Mouse (Mus musculus) neutrophil, adult 5-6 weeks (primary cell): ENCODE measurements around the gene Hist2h3b. TPM values are rescaled to one million over a fixed set of nuclear protein-coding genes. Genes with fewer than 3 reads are reported as not detected.
"Not testable (repeated sequence)": the region's sequence is repeated elsewhere in the genome, so short reads cannot be mapped to it uniquely, and the experiment has no call there.

Source experiments
- ATAC-seq: fragments of 151-379, 151-347 bp; 2 replicates; pipeline ENCODE4 v1.8.0; 2017; ENCODE audit warnings: mild to moderate bottlenecking, moderate TSS enrichment; ENCODE audit not compliant: insufficient number of reproducible peaks, poor library complexity, low FRiP score, severe bottlenecking; ENCODE audit errors: extremely low read depth
- total RNA-seq: library from RNA; stranded (forward); fragments of 200-1000 nt; gene quantifications from 2 replicates; pipeline ENCODE4 v1.2.3, GENCODE M21; 2017

The Hist2h3b gene
- total RNA-seq, result 18.0 and 33.1 TPM in 2 replicates

DNA sequence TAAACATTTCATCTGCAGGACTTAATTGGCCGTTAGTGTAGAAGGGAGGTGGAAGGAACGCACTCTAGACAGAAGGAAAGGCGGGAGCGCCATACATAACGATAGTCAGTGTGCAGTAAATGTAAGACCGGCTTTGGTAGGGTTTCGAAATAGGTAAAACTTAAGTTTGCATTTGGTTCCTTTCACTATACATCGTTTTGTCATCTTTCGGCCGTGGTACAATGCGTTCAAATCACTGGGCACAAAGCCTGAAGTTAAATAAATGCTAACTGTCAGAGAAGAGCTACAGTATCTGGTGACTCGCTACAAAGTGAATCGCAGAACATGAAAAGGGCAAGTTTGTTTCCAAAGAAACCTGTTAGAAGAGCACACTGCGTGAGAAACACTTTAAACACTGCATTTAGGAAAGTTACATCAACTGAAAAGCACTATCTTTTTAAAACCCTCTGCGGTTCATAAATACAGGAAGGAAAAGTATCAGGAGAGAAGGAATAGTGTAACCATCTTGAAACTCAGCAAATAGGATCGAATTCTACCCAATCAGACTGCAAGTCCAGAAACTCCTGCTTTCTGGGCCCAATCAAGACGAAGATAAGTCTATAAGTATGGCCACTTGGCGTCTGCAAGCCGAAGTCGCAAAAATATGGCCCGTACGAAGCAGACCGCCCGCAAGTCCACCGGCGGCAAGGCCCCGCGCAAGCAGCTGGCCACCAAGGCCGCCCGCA lies at the start of gene Hist2h3b:
Gene Hist2h3b, plus strand, starts transcription at position 604 of the 725 bp plus-strand sequence.
- ATAC-seq, result peak; percentile 43; the same call in 1 of the 2 replicates

DNA sequence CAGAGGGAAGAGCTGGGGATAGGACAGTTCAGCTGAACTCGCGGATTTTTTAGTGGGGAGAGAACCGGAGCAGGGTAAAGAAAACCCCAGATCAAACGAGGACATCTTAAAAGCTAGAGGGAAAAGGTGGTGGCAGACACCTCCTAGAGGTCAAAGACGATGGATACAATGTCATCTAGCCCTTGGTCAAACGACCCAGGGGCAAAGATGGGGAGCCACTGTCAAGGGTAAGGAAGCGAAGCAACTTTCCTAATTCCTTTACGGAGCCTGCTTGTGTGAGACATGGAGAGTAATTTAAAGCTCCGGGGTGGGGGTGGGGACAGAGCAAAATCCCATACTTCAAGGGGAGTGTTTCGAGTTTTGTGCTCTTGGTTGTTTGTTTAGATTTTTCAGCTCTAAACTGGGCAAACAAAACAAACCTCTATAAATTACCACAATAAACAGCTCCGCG lies 49.2 kb upstream of the Hist2h3b start:
- peak; percentile 11; the same call in 1 of the 2 replicates for ATAC-seq

DNA sequence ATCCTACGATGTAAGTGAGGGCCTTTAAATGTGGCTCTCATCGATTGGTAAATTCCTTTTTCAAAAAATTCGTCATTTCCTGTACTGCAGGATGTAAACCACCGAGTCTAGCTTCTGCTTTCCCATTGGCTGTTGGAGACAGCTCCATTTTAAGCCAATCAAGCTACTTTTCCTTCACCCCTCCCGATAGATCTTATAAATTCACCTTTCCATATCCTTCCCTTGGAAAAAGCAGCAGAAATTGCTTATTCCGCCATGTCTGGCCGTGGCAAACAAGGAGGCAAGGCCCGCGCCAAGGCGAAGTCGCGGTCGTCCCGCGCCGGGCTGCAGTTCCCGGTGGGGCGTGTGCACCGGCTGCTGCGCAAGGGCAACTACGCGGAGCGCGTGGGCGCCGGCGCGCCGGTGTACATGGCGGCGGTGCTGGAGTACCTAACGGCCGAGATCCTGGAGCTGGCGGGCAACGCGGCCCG lies 48.8 kb upstream of the Hist2h3b start, which contains the start of the genes Bola1 and Hist2h2ab:
Gene Bola1, minus strand, starts transcription at position 49 of the 470 bp plus-strand sequence.
Gene Hist2h2ab, plus strand, starts transcription at position 205 of the 470 bp plus-strand sequence.
- peak; percentile 63 for ATAC-seq

DNA sequence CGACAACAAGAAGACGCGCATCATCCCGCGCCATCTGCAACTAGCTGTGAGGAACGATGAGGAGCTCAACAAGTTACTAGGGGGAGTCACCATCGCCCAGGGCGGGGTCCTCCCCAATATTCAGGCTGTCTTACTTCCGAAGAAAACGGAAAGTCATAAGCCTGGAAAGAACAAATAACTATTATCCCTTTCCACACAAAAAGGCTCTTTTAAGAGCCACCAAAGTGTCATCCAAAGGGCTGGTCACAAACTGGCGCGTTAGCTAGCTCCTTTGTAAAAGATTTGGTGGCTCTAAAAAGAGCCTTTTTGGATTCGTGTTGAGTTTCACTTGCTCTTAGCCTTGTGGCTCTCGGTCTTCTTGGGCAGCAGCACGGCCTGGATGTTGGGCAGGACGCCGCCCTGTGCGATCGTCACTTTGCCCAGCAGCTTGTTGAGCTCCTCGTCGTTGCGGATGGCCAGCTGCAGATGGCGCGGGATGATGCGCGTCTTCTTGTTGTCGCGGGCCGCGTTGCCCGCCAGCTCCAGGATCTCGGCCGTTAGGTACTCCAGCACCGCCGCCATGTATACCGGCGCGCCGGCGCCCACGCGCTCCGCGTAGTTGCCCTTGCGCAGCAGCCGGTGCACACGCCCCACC lies 48.2 kb upstream of the Hist2h3b start:
- ATAC-seq, result not testable (repeated sequence)

DNA sequence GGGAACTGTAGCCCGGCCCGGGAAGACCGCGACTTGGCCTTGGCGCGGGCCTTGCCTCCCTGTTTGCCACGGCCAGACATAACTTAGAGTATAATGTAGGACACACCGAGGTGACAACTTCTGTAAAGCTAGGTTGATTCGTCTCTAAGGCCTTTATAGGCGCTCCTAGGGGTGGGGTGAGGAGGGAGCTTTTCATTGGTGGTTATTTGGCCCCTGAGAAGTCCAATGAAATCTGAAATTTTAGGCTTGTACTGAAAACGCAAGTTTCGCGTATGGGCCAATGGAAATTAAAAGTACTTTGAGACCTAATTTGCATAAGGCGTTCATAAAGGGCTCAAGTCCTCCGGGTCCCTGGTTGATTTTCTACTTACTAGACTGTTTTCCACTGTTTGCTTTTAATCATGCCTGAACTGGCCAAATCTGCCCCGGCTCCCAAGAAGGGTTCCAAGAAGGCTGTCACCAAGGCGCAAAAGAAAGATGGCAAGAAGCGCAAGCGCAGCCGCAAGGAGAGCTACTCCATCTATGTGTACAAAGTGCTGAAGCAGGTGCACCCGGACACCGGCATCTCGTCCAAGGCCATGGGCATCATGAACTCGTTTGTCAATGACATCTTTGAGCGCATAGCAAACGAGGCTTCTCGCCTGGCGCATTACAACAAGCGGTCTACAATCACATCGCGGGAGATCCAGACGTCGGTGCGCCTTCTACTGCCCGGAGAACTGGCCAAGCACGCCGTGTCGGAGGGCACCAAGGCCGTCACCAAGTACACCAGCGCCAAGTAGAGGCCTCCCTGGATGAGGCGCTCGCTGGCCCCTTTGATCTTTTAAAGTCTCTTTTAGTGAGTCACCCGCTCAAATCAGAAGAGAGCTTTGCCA lies 47.5 kb upstream of the Hist2h3b start, which contains the start of the genes Hist2h2ac and Hist2h2be:
Gene Hist2h2ac, minus strand, starts transcription at position 116 of the 875 bp plus-strand sequence.
Gene Hist2h2be, plus strand, starts transcription at position 355 of the 875 bp plus-strand sequence.
- peak; percentile 83 for ATAC-seq

DNA sequence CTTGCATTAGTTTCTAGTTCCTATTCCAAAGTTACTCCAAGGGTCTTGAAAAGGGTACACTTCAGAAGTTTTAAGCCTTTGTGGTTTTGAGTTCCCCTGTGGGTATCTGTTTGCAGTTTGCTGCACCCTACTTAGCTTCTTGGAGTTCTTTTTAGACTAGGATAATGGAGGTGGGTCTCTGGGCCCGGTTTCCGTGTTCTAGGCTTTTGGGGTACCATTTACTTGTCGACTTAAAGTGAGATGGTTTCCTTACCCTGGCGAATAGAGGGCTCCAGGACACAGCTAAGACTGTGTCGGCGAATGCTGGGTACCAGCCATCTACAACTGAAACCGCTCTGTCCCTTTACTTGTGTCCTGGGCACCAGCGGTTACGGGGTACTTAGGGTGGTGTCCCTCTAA lies 46.8 kb upstream of the Hist2h3b start:
- no peak for ATAC-seq

DNA sequence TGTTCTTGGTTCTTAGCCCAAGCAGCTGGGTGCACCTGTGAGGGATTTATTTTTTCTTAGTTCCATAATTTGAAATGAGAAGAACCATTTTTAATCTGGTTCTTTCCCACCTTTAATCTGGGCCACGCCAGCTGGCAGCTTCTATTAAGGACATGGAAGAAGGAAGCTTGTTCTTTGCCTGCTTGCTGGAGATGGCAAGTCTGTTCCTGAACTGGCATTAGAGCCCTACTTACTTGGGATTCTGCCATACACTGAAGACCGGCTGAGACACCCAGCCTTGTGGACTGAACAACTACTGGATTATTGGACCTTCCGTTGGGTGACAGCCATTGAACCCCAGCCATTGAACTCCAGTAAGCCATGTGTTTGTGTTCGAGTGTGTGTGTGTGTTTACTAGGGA lies 45.7 kb upstream of the Hist2h3b start:
- no peak for ATAC-seq

DNA sequence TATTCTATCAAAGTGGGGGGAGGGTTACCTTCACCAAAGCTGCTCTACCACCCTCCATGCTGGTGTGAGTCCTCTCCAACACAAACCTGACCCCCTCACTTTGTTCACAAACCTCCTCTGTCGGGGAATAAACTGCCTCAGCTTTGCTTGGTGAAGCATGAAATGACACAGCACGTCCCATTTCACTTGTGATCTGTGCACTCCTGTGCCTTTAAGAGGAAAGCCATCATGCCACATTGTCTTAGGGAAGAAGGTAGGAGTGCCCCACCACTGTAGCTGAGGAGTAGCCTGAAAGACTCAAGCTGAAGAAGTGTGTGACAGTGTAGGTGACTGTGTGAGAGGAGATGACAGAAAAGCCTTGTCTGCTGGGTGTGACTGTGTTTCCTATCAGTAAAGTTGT lies 43.0 kb upstream of the Hist2h3b start:
- no peak for ATAC-seq

DNA sequence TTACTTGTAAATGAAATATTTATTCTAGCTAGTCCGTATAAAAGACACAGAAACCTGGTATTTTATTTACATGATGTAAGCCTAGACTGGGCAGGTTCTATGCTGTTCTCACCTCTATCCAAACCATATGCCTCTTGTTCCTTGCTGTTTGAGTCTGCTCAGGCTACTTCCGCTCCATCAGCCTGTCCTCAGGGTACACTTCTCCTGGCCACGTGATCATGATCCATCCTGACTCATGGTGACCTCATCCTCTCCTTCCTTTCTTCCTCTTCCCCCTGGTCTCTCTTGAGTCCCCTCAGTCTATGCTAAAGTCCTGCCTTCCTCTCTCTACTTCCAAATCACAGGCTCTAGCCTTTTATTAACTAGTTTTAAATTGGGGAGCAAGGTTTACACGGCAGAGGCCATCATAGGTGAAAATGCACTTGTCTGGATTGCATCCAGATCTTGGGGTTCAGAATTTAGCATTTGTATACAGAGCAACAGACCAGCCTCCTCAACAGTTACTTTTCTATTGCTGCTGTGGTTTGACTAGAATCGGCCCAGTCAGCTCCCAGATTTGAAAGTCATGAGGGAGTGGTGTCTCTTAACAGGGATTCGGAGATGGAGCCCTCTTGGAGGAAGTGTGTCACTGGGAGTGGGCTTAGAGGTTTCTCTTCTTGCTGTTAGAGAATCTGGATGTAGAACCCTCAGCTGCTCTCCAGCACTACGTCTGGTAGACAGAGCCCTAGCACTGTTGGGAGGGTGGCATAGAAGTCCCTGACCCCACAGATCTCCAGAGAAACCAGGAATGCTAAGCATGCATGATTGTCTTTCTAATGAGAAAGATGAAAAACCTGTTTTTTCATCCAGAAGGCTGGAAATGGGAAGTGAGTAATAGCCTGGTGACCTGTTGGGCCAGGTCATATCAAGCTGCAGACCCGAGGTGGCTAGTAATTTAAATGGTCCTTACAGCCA lies 41.5 kb upstream of the Hist2h3b start:
- ATAC-seq, result peak; percentile 23; the same call in 1 of the 2 replicates

DNA sequence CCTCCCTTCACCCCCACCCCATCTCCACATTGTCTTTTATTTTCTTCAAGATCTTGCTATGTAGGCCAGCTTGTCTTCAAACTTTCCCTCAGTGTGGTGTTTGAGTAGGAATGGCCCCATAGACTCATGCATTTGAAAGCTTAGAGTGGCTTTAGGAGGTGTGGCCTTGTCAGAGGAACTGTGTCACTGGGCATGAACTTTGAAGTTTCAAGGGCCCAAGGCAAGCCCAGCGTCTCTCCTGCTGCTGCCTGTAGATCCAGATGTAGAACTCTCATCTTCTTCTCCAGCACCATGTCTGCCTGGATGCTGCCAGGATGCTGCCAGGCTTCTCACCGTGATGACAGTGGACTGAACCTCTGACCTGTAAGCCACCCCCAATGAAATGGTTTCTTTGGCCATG lies 39.6 kb upstream of the Hist2h3b start:
- no peak for ATAC-seq

DNA sequence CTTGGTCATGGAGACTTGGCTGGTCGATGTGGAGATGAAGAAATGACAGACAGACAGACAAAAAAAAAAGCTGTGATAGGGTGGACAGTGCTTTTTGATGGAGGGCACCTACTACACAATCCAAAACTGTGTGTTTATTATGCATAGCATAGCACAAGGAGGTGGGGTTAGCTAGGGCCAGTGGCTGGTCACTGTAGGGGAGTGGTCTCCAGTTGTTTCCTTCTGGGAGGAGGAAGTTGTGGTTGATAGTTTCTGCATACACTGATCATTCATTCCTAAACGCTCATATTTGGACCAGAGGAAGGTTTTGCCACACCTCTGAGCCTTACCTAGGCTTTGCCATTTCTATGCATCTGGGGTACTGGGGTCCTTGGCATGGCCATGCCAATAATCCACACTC lies 38.0 kb upstream of the Hist2h3b start:
- no peak for ATAC-seq

DNA sequence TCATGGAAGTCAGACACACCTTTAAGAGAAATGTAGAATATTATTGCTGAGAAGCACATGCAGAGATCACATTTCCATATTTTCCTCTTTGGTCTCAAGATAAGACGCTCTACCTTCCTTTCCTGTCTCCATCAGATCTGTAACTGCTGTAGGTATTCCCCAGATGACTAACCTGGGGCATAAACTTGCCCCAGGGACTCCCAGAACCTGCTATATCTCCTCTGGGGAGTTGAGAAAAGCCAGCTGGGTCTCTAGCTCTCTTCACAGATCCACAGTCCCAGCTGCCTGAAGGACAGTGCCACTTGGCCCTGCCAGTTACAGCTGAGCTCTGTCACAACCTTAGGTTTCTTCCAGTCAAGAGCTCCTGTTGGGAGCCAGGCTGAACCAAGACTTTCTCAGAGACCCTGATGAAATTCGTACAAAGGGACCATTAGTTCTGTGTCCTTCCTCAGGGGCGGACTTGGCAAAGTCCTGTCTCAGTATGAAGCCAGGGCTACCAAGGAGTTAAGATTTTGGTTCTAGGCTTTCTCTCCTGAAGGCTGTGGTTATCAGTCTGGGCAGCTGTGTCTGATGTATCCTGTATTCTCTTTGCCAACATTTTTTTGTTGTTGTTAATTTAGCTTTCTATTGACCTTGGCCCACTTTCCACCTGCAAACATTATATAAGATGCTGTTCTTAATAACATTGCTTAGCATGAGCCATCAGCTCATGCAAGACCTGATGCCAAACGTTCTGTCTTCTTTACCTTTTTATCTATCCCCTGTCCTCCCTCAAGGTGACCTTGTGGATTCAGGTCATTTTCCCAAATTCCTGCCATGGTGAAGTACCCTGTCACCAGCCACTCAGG lies 37.3 kb upstream of the Hist2h3b start:
- ATAC-seq, result no peak

DNA sequence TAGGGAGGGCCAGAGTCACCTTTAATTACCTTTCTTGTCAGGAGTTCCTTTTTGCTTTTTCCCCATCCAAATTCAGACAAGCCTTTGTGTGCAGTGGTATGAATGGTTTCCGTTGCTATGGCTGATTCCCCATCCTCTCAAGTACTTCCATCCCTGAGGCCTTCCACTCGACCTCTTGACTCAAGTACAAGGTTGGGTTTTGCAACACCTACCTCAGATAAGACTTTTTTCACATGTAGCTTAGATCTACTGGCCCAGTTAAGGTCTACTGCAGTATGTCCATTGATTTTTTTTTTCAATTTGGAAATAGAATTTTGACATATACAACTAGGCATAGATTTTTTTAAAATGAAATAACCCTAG lies 36.7 kb upstream of the Hist2h3b start:
- ATAC-seq, result no peak

DNA sequence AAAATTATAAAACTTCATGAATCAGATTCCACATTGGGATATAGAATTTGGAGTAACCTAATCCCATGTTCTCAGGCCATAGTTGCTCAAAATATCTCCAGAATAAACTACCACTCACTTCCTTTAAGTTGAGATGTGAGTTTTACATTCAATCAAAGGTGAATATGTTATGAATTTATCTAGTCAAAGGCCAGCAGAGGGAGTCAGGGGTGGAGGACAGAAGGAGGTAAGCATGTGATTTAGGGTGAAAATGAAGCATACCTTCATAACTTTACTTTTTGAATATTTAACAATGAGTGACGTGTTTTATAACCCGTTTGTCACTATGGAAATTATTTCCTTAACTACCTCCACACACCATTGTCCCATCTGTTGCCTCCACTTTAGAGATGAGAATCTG lies 33.5 kb upstream of the Hist2h3b start:
- ATAC-seq, result no peak

DNA sequence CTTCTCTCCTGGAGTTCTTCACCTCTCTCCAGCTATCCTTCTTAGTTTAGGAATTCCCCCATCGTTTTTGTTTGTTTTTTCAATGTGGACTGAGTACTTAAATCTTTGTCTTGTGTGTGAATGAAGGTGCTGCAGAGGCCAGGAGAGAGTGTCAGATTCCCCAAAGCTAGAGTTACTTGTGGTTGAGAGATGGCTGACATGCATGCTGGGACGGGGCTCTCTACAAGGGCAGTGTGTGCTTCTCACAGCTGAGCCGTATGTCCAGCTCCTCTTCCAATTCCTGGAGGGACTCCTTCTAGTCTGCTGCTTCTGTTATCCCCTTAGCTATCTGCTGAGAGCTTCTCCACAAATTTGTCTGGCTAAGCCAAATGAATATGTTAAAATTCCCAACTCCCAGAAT lies 32.6 kb upstream of the Hist2h3b start:
- ATAC-seq, result no peak

DNA sequence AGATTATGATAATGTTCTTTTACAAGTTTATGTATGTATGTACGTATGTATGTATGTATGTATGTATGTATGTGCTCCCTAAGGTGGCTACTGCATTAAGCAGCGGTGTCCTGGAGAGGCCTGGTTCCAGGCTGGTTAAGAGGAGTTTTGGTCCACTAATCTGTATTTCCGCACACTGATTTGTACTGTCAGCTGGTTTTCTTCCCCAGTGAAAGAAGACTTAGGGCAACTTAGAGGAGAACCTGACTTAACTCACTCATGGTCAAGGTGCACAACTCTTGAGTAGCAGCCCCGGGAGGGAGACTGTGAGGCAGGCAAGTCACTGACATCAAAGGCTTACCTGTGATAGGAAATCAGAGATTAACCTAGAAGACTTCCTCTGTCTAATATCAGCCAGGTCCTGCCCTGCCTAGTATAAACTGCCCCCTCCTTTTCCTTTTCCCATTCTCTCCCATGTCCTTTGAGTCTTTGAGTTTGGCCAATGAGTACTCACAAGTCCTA lies 31.6 kb upstream of the Hist2h3b start:
- ATAC-seq, result no peak

DNA sequence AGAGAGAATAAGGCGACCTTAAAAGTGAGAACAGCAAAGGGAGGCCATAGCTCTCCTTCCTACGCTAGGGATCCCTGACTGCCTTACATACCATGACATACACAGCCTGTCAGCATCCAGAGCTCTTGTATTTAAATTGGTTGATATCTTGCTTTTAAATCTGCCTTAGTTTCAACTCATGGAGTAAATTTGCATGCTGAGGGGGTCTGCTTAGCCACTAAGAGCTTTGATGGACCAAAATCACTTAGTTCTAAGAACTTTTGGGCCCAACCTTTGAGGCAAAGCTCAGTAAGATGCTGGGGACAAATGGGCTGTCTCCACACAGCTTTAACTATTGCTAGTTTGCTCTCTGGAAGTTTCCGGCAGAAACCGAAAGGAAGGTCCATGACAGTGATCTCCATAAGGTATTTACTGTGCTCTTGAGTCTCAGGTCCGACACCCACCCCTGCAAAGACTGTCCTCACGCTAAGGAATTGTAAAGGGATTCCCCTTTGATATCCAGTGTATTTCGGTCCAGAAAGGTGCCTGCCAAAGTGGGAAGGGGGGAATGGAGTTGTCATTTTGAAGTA lies 31.0 kb upstream of the Hist2h3b start:
- no peak for ATAC-seq
